Mouse (Mus musculus): Measurements from ENCODE around the gene Lbx2.

Gene Lbx2

DNA sequence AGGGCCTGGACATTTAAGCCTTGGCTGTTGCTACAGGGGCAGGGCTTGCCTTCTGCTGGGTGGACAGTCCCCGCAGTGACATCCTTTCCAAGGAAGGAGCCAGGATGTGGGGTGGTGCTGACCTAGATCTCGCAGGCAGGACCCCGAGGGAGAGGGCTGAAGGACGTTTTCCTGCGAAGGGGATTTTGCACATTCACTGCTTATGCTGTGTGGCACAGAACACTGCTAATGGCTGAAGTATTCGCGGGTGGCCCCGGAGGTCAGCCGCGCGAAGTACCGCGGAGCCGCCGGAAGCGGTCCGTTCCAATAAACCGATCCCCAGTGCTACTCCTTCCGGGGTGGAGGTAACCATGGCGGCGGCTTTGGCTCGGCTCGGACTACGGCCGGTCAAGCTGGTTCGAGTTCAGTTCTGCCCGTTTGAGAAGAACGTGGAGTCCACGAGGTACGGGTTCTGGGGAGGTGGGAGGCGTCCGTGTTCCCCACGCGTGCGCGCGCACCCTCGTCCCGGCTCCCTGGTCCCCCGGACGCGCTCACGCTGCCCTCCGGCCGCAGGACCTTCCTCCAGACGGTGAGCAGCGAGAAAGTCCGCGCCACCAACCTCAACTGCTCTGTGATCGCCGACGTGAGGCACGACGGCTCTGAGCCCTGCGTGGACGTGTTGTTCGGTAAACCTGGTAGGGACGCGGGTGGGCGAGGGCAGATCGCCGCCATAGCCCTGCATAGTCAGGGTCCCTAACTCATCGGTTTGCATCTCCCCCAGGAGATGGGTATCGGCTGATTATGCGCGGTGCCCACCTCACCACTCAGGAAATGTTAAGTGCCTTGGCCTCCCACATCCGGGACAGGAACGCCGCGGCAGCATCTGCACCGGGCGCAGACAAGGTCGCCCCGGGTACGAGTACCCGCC lies 22.8 kb downstream of the Lbx2 start, which contains the start of gene Mrpl53:
TSS of gene Mrpl53 (plus strand) at position 279 of the 907 bp plus-strand sequence.
- DNase-seq (ENCODE audit: low spot score): peak; percentile 82

DNA sequence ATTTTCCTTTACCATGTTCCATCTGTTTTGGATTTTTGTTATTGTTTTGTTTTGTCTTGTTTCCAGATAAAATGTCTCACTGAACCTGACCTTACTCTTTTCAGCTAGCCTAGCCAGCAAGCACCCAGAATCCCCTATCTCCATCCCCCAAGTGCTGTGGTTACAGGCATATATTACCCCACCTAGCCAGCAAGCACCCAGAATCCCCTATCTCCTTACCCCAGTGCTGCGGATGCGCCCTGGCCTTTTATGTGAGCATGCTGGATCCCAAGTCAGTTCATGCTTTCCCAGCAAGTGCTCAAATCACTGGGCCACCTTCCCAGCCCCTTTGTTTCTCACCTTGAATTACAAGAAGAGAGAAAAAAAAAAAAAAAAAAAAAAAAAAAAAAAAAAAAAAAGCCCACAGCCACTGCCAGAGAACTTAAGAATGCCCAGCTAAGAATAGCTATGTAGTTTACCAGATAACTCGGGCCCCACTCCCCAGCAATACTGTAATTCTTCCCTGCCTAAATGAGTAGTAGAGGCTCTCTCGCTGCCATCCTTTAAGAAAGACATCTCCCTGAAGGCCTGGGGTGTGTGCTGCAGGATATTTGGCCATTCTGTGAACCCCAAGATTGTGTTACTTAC lies 25.5 kb downstream of the Lbx2 start:
- no peak for DNase-seq (ENCODE audit: low spot score)

DNA sequence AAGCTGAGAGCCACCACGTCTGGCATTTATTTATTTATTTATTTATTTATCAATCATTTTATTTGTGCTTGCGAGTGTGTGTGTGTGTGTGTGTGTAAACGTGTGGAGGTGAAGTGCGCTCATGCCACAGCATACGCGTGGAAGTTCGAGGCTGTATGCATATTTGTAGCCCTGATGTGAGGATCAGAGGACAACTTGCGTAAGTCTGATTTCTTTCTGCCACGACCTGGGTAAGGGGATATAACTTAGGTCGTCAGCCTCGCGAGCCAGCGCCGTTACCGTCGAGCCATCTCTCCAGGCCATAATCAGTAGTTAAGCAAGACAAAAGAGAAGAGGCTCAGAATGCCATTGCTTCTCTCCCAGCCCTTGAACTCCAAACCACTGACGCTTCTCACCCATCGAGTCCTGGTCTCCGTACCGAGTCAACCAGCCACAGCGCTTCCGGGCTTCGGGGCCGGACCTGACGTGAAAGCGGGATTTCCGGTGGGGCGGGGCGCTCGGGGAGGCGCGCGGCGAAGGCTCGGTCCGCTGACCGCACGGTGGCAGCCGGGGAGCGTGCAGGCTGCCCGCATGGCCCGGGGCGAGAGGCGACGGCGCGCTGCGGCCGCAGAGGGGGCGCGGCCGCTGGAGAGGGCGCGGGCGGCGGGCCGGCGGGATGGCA lies 29.0 kb downstream of the Lbx2 start, which contains the start of gene Mogs:
TSS of gene Mogs (plus strand) at position 486 of the 661 bp plus-strand sequence.
- peak; percentile 95 for DNase-seq (ENCODE audit: low spot score)

DNA sequence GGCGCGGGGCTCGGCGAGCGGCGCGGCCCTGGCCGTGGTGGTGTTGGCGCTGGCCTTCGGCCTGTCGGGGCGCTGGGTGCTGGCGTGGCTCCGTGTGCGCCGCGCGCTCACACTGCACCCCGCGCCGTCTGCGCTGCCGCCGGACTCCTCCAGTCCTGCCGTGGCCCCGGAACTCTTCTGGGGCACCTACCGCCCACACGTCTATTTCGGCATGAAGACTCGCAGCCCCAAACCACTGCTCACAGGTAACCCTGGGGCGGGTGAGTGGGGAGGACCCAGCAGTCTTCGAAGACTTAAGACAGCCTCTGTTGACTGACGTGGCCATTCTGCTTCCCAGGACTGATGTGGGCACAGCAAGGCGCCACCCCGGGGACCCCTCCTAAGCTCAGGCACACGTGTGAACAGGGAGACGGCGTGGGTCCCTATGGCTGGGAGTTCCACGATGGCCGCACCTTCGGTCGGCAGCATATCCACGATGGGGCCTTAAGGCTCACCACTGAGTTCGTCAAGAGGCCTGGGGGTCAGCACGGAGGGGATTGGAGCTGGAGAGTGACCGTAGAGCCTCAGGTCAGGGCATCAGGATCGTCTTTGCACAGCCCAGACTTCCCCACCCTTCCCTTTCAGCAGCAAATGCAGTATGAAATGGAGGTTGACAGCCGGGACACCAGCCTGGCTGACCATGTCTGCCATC lies 29.7 kb downstream of the Lbx2 start:
- no peak for DNase-seq (ENCODE audit: low spot score)

DNA sequence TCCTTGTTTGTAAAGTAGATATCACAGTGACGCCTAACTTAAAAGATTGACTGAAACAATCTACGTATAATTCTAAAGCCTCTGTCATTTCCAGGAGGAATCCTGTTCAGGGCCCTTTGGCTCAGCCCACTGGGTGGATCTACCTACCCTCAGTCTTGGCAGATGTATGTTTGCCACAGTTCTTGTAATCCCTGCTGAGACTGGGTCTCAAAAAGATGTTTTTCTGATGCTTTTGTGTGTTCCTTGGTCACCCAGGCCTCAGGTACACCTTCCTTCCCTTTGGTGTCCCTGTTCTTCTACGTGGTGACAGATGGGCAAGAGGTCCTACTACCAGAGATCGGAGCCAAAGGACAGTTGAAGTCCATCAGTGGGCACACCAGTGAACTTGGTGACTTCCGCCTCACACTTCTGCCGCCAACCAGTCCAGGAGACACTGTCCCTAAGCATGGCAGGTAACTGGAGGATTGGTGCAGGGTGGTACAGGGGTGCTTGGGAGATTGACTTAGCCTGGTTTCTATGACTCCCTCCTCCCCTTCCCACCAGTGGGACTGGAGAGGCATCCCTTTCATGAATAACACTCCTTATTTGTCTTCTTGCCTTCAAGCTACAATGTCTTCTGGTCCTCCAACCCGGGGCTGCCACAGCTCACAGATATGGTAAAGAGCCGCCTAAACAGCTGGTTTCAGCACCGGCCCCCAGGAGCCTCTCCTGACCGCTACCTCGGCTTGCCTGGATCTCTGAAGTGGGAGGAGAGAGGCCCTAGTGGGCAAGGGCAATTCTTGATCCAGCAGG lies 30.4 kb downstream of the Lbx2 start:
- no peak for DNase-seq (ENCODE audit: low spot score)

DNA sequence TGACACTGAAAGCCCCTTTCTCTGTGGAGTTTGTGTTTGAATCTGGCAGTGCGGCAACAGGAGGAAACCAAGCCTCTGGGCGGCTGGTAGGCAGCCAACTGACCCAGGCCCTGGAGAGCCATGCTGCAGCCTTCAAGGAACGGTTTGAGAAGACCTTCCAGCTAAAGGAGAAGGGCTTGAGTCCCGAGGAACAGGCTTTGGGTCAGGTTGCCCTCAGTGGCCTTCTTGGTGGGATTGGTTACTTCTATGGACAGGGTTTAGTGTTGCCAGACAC lies 30.9 kb downstream of the Lbx2 start:
- no peak for DNase-seq (ENCODE audit: low spot score)

DNA sequence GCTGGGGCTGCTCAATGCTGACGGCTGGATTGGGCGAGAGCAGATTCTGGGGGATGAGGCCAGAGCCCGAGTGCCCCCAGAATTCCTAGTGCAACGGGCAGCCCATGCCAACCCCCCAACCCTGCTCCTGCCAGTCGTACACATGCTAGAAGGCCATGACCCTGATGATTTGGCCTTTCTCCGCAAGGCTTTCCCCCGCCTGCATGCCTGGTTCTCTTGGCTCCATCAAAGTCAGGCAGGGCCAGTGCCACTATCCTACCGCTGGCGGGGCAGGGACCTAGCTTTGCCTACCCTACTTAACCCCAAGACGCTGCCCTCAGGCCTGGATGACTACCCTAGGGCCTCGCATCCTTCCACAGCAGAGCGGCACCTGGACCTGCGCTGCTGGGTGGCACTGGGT lies 31.4 kb downstream of the Lbx2 start:
- no peak for DNase-seq (ENCODE audit: low spot score)

DNA sequence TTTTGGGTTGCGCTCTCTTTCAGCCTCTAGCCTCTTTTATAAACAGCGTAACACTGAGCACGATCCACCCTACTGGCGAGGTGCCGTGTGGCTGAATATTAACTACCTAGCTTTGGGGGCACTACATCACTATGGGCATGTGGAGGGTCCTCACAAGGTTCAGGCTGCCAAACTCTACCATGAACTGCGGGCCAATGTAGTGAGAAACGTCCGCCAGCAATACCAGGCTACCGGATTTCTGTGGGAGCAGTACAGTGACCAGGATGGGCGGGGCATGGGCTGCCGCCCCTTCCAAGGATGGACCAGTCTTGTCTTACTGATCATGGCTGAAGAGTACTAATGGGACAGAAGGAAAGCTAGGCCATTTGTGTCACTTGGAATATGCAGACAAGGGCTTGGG lies 32.2 kb downstream of the Lbx2 start:
- DNase-seq (ENCODE audit: low spot score): no peak

DNA sequence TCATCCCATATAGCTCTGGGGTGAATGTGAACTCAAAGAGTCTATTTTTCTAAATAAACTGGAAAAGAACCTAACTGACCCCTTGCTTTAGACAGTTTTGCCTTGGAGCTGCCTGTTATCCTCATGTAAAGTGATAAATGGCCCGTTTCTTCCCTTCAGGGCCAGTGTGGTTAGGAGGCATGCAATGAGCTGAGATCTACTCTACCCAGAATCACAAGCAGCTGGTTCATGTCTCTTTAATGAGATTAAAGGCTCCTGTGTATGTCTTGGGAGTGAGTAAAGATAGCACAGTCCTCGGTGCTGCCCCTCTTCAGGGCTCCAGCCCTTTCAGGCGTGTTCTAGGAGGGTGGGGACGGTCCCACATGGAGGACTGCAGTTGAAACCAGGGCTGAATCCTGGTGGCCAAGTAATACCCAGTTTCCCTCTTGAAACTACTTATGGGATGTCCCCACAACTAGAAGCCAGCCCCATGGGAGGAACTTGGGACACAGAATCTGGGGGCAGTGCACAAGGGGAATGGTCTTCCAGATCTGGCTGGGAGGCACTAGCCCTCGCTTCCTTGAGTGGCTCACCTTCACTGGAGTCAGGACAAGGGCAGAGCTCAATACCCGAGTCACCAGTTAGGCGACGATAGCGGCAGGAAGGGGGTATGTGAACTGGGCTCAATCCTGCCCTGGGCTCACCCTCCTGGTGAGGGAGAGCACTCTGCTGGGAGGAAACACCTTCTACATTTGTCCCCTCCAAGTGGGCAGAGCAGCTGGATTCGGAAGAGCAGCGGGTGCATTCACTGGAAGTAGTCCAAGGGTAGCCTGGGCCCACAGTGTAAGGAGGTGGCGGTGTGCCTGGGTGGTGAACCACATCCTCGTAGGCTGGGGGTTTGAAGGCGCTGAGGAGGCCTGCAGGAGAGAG lies 32.9 kb downstream of the Lbx2 start:
- no peak for DNase-seq (ENCODE audit: low spot score)

DNA sequence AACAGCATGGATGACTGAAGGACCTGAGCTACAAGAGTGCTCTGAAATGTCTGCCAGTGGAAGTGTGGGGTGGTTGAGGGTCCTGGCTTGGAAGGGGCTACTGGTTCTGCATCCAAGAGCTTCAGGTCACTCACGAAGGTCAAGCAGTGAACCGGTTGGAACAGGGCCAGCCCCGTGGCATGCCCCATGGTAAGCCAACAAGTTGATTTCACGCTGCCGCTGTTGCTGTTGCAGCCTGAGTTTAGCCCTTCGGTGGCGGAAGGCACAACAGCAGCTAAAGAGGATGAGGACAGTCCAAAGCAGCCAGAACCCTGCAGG lies 33.5 kb downstream of the Lbx2 start:
- DNase-seq (ENCODE audit: low spot score): no peak

DNA sequence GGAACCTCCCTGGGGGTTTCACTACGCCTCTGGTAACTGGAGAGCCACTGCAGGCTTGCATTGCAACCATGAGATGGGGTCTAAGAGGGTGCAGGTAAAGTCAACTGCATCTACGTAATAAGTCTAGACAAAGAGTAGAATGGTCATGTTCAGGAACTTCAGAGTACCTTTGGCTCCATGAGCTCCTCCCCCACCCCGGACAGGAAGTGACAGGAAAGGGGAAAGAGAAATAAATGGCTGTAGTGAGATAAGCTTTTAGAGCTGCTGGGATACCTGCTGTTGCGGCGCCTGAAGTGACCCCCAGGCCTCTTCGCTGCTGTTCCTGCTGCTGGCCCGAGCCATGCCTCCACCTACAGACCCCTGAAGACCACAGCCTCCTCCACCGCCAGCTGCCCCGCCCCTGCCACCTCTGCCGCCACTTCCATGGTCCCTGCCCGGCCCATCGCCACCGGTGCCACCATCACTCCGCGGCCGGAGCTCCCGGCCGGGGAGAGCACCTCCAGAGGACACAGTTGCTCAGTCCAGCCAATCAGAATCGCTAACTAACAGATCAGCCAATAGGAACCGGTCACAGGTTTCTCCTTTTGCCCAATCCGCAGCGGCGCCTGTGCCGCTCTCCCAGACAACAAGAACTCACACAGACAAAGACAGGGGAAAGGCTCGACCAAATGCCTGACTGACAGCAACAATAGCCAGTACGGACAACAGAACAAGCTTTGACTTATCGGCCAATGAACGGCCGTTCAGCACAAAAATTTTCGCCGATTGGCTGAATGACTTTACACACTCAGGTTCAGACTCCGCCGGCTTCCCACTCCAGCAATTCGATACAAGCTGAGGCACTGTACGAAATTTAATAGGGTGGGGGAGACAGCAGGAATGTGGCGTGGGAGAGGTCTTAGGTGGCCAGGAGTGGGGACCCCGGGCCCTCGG lies 35.0 kb downstream of the Lbx2 start, which contains the start of gene Wbp1:
TSS of gene Wbp1 (minus strand) at position 630 of the 933 bp plus-strand sequence.
- DNase-seq (ENCODE audit: low spot score): peak; percentile 97

DNA sequence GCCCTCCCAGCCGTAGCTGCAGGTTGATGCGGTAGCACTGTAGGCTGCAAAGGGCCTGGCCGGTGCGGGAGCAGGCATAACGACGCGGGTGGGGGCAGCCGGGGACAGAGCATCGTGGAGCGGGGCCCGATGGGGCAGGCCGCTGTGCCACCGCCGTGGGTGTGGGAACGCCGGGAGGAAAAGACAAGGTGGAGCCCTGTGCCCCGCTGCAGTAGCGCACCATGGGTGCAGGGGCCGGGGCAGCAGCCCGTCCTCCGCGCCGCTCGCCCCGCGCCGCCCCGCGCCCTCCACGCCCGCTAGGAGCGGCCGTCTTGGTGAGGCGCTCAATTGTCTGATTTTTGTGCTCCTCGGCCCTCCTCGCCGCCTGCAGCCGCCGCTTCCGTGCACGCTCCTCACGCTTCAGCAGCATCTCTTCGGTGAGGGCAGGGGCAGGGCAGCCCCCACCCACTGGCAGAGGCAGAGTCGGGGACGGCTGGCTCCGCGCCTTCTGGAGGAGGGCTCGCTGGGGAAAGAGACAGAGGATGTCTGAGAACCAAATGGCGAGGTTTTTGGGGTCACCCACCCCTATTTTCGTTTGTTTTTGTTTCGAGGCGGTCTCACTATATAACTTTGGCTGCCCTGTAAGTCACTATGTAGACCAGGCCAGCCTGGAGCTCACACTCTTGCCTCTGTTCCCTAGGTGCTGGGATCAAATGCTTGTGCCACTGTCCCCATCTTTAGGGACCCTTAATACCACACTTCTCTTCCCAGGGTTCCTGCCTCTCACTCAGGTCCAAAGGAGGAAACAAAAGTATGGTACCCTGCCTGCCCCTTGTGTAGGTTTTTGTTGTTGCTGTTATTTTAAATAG lies 35.9 kb downstream of the Lbx2 start:
- peak; percentile 51 for DNase-seq (ENCODE audit: low spot score)

DNA sequence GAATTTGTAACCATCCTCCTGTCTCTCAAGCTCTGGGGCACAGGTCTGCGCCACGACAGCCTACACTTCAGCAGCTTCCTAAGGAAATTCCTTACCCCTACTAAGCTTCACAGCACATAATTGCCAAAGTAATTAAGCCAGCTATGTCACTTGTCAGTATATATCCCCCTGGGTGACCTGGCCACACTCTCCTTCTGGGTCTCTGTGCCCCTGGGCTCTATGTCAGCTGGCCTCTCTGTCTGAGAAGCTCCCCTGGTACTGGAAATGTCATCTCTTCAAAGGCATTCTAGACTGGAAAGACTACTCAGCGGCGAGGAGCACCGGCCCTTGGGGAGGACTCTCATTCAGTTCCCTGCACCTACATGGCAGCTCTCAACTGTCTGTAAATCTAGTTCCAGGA lies 36.8 kb downstream of the Lbx2 start:
- DNase-seq (ENCODE audit: low spot score): no peak

DNA sequence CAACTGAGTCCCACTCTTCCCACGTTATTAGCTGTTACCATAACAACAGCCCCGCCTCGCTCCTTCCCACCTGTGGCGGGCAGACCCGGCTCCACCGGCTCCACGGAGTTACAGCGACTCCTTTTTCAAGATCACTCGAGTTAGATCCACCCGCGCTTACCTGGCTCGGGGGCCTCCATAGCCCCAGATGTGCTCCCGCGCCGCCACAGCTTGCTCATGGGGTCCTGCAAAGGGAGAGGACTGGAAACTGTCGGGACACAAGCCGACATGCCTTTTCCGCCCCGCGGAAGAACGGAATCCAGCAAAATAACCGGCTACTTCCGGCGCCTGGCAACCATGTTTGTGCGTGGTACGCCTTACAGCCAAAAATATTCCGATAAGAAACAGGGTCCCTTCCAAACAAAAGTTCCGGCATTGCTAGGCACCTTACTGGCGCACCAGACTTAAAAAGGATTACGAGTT lies 38.7 kb downstream of the Lbx2 start:
- DNase-seq (ENCODE audit: low spot score): peak; percentile 92

DNA sequence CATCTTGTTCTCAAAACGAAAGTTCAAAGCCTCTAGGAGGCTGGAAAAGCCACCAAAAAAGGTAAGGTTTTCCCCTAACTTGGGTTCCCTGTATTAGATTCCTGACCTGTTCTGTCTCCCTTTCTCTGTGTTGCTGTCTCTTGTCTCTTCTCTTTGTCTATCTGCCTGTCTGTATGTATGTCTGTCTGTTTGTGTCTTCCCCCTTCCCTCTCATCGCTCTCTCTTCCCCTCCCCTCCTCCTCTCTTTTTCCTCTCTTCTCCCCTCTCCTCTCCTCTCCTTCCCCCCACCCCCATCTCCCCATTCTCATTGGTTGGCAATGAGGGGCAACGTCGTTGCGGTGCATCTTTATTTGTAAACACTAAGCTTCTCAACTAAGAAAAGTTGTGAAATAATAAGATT lies 39.2 kb downstream of the Lbx2 start, which contains the start of gene Ino80b:
TSS of gene Ino80b (minus strand) at position 101 of the 400 bp plus-strand sequence.
- DNase-seq (ENCODE audit: low spot score): no peak

DNA sequence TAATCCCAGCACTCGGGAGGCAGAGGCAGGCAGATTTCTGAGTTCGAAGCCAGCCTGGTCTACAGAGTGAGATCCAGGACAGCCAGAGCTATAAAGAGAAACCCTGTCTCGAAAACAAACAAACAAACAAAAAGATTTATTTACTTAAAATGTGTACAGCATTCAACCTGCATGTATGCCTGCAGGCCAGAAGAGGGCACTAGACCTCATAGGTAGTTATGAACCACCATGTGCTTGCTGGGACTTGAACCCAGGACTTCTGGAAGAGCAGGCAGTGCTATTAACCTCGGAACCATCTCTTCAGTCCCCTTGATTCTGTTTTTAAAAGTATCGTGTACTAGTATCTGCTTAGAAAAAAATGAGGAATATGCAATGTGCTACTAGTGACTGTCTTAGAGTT lies 41.3 kb downstream of the Lbx2 start:
- DNase-seq (ENCODE audit: low spot score): no peak

DNA sequence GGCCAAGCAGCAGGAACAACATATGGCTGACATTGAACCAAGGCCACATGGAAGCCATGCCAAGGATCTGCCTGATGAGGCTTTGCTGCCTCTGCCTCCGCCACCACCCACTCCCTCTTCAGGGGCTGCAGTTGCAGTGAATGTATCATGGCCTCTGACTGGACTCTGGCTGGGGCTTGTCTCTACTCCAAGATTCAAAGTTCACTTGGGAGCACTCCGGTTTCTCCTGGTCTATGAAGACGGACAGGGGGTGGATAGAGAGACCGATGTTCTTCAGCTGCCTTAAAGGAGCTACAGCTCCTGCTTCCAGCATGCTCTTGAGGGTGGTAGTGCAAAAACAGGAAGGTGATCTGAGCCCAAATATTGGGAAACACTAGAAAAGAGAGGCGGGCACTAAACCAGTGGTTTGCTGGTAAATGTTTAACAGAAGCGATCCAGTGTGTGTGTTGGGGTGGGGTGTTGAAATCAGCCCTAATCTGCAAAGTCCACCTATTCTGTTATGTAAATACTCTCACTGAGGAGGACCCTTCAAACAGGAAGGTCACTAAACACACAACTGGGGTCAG lies 45.4 kb downstream of the Lbx2 start:
- DNase-seq (ENCODE audit: low spot score): no peak

Measured in embryo, embryonic 10 days (tissue).